Mouse (Mus musculus): ENCODE measurements around the gene Fstl4.

Fstl4 gene

GRCm38 (mm10) chr11:52764461-52764893 lies at the start of gene Fstl4:
Gene Fstl4 (plus strand): TSS chr11:52764634.
- DNase-seq (ENCODE audit: low read depth, low spot score) = no peak

DNA sequence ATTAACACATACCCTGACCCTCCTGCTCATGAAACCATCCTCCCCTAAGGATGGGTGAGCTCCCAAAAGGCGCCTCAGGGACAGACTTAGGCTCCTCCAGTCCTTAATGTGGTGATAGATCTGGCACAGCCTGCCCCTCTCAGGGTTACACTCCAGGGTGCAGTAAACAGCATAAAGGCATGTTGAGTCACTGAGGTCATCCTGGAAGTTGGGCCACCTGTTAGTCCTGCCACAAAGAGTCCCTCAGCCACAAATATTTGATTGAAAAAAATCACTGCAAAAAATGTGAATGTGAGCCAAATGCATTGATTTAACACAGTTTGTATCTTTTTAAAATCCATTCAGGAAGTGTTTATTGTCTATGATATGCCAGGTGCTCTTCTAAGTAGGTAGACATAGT lies 45.9 kb upstream of the Fstl4 start:
- no peak for DNase-seq (ENCODE audit: low read depth, low spot score)

DNA sequence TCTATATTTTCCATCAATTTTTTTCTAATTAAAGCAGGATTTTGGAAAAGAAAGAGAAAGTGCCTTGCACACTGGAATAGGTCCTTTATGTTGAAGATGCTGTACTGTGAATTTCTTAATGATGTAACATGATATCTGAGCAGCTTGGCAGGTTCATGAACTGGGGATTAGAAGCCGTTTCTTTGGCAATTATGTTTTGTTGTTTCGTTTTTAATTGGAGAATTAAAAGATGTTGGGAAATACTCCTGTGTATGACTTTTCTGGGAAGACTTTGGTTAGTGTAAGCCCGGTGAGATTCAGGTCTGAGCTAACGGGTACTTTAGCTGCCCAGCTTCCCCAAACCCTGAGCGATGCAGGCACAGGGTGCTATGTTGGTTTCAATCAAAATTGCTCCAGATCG lies 43.3 kb upstream of the Fstl4 start:
- no peak for DNase-seq (ENCODE audit: low read depth, low spot score)

- no peak for DNase-seq (ENCODE audit: low read depth, low spot score)
These were observed 41.7 kb upstream of the Fstl4 start for GRCm38 (mm10) chr11:52722706-52723105.

DNA sequence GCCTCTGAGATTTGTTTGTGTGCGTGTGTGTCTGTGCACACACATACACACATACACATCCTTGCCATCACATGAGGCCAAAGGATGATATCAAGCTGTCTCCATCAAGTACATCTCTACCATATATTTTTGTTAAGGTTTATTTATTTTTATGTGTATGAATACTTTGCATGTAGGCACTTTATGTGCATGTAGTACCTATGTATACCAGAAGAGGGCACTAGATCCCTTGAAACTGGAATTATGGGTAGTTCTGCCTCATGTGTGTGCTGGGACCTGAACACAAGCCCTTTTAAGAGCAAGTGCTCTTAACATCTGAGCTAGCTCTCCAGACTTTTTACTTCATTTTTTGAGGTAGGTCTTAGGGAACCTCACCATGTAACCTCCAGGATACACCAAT lies 38.4 kb upstream of the Fstl4 start:
- DNase-seq (ENCODE audit: low read depth, low spot score) = no peak

GRCm38 (mm10) chr11:52728479-52728878 lies 36.0 kb upstream of the Fstl4 start:
- DNase-seq (ENCODE audit: low read depth, low spot score) = no peak

GRCm38 (mm10) chr11:52729890-52730289 lies 34.5 kb upstream of the Fstl4 start:
- no peak for DNase-seq (ENCODE audit: low read depth, low spot score)

DNA sequence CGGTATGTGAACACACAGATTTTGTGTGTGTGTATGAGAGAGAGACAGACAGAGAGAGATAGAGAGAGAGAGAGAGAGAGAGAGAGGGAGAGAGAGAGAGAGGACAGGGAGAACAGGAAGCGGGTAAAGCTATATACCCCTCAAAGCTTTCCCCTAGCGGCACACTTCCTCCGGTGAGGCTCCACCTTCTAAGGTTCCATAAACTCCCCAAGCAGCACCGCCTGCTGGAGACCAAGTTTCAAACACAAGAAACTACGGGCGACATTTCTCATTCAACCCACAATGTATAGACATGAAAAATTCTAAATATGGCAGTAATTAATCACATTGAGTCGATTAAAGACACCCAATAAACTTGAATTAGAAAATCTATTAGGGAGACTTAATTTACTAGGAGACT lies 32.5 kb upstream of the Fstl4 start:
- no peak for DNase-seq (ENCODE audit: low read depth, low spot score)

GRCm38 (mm10) chr11:52734493-52735195 lies 29.8 kb upstream of the Fstl4 start:
- DNase-seq (ENCODE audit: low read depth, low spot score) = no peak

GRCm38 (mm10) chr11:52739187-52739586 lies 25.2 kb upstream of the Fstl4 start:
- no peak for DNase-seq (ENCODE audit: low read depth, low spot score)

DNA sequence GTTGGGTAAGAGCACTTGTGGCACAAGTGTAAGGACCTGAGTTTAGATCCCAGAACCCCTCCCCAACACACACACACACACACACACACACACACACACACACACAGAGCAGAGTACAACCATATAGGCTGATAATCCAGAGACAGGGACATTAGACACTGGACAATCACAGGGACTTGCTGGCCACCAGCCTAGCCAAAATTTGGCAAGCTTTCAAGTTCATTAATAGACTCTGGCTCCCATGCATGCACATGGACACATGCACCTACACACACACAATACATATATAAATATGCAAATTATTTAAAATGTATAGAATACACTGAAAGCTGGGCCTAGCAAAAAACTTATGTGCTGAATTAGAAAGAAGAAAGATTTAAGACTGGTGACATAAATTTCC lies 24.0 kb upstream of the Fstl4 start:
- no peak for DNase-seq (ENCODE audit: low read depth, low spot score)

DNA sequence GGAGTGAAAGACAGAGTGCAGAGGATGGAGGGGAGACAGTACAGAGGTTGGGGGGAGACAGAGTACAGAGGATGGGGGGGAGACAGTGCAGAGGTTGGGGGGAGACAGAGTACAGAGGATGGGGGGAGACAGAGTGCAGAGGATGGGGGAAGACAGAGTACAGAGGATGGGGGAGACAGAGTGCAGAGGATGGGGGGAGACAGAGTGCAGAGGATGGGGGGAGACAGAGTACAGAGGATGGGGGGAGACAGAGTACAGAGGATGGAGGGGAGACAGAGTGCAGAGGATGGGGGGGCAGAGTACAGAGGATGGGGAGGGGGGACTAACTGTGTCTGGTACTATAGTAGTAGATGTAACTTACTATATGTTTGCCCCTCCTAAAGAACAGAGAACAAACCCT lies 20.5 kb upstream of the Fstl4 start:
- DNase-seq (ENCODE audit: low read depth, low spot score) = peak; percentile 3

DNA sequence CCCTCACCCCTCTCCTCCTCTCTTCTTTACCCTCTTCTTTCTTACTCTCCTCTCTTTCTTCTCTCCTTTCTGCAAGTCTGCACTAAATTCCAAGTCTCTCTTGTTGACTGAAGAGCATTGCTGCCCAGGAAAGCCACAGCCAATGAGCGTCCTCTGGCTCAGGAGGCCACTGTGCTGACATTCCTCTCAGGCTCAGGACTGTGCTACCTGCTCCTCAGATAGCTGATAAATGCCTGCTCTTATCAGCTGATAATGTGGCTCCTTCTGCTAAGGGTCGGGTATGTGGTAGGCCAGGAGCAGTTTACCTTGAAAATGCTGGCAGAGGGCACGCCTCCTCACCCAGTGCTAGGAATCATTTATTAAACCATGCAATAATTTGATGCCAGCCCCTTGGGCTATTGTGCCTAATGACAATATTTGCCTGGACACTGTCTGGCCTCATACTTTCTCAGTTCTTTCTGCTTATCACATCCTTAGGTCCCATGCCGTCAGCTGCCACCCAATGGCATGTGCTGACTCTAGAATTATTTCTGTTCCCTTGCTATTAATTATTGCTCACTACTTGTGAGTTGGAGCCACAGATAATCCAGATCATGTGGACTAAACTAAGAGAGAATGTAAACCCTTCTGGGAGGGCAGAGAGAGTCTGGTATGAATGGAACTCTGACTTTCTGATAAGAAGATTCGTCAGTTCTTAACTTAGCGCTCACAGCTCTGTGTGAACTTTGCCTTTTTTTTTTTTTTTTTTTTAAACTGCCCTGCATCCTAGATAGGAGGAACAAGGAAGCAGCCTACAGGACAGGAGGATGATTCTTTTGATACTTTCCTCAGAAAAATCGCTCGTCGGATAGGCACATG lies 19.6 kb upstream of the Fstl4 start:
- no peak for DNase-seq (ENCODE audit: low read depth, low spot score)

DNA sequence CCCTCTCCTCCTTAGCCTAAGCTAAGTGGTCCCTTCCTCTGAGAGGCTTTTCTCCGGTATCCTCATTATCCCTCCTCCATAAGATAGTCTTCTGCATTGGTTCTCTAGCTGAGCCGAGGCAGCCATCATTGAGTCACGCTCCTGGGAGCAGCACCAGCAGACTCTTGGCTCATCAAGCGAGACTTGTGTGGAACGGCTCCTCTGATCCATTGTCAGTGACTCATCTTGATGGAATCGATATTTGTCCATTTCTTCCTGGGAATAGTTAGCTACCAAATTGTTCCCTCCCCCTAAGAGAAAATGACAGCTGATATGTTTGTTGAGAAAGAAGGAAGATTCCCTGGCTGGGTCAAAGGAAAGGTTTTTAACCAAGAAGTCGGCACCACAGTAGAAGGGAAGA lies 17.2 kb upstream of the Fstl4 start:
- no peak for DNase-seq (ENCODE audit: low read depth, low spot score)

DNA sequence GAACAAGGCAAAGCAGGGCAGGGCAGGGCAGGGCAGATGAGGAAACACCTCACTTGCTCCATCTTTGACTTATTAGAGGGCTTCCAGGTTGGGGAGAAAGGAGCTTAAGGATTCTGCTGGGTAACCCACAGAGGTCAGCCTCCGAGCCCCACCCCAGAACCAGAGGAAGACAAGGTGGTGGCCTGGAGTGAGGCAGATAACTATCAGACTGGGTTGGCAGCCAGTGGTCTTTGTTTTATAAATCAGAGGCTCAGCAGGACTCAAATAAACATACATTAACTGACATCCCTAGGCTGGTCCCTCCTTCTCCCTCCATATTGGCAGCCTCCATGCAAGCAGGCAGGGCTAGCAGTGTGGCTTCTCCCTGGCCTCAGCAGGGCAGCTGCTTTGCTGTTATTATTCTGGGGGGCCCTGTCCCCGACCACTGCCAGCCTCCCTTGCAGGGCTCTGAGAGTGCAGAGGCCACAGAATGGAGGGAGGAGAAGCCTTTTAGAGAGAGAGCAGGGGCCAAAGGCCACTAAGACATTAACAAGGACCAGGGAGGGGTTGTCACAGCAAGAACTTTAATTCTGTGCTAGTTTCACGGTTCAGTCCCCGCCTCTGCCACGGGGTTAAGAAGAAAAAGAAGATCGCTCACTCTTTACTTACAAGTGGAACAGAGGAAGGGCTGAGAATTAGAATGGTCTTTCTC lies 16.5 kb upstream of the Fstl4 start:
- no peak for DNase-seq (ENCODE audit: low read depth, low spot score)

GRCm38 (mm10) chr11:52749988-52750387 lies 14.4 kb upstream of the Fstl4 start:
- DNase-seq (ENCODE audit: low read depth, low spot score) = no peak

- DNase-seq (ENCODE audit: low read depth, low spot score) = no peak
These were observed 11.9 kb upstream of the Fstl4 start for GRCm38 (mm10) chr11:52752524-52752923.

DNA sequence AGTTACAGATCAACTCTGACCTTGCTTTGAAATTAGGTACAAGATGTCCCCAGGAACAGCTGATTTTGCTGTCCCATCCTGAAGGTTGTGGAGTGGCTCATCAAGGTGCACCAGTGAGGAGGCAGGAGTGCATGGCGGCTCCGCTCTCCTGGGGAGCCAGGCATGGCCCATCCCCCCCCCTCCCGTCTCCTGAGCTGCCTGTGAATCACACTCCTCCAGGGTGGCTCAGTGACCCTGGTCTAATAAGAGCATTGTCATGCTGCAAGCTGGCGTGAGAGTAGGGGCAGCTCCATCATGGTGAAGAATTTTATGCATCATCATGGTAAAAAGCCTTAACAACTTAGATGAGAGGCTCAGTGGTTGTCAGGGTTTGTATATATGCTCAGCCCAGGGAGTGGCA lies 11.2 kb upstream of the Fstl4 start:
- no peak for DNase-seq (ENCODE audit: low read depth, low spot score)

DNA sequence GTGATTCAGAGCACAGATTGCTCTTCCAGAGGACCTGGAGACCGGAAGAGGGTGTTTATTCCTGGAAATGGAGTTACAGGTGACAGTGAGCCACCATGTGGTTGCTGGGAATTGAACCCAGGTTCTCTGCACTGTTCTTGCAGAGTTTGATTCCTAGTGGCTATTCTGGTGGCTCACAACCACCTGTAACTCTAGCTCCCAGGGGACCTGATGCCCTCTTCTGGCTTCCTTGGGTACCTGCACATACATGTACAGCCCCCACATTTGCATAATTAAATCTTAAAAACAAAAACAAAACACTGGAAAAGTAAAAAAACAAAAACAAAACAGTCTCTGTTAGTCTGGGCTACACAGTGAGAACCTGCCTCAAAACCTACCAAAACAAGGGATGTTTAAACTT lies 2.6 kb upstream of the Fstl4 start:
- DNase-seq (ENCODE audit: low read depth, low spot score) = no peak

DNA sequence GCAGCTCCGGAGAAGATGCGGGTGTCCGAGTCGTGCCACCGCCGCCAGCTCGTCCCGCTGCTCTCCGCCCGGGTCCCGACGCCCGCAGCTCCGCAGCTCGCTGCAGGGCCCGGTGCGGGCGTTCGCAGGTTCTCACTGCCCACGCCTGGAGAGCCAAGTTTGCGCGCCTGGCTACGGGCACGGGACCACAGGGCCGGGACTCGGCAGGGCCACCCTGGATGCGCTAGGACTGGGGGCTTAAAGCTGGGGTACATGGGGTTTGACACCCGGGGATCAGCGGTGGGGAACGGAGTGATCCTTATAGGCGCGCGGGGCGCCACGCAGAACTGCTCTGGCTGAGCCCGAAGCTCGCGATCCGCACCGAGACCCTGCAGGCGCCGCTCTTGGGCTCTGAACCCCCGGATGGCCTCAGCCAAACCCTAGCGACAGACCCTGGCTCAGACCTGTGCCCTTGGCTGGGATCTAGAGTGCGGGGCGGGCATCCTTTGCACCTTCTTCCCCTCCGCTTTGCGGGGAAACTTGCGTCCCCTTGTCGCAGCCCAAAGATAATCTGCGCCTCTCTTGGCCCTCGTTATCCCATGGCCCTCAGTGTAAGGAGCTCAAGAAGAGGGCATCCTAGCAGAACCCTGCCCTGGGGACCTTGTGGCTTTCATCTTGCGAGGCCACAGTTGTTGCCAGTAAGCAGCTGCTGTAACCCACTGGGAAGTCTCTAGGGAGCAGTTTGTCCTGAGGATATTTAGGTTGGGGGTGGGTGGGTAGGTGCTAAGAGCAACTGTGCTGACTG lies 652 bp downstream of the Fstl4 start:
- DNase-seq (ENCODE audit: low read depth, low spot score) = no peak

- DNase-seq (ENCODE audit: low read depth, low spot score) = no peak
These were observed 1.3 kb downstream of the Fstl4 start for GRCm38 (mm10) chr11:52765678-52766254.
